Mouse (Mus musculus) embryonic facial prominence, embryonic 10.5 days (tissue): ENCODE measurements around the gene Arel1. TPM values are rescaled to one million over a fixed set of nuclear protein-coding genes. Genes with fewer than 3 reads are reported as not detected.
A peak's percentile ranks its signal among the peaks of the same experiment; 100 is the strongest.

Source experiments
- DNase-seq: peaks from one replicate; pipeline ENCODE4 v3.0.0-alpha.2; 2017; ENCODE audit warnings: low spot score
- H3K27ac ChIP-seq: fragments of 300-500 bp; sonication (generic); replicated peaks from 2 replicates; pipeline ENCODE4 v1.5.1; 2016; ENCODE audit warnings: mild to moderate bottlenecking
- H3K27me3 ChIP-seq: fragments of 300-500 bp; sonication (generic); replicated peaks from 2 replicates; pipeline ENCODE4 v1.6.1; 2016; ENCODE audit warnings: low read depth, mild to moderate bottlenecking; ENCODE audit not compliant: poor library complexity, severe bottlenecking
- H3K36me3 ChIP-seq: fragments of 300-500 bp; sonication (generic); replicated peaks from 2 replicates; pipeline ENCODE4 v1.6.1; 2016; ENCODE audit warnings: mild to moderate bottlenecking, moderate library complexity
- H3K4me1 ChIP-seq: fragments of 300-500 bp; sonication (generic); 2 replicates; pipeline ENCODE4 v1.6.1; 2016
- H3K4me3 ChIP-seq: fragments of 300-500 bp; sonication (generic); 2 replicates; pipeline ENCODE4 v1.5.1; 2016; ENCODE audit warnings: mild to moderate bottlenecking, moderate library complexity
- H3K9me3 ChIP-seq: fragments of 300-500 bp; sonication (generic); 2 replicates; pipeline ENCODE4 v1.6.1; 2016; ENCODE audit warnings: mild to moderate bottlenecking
- WGBS: fragments of 180-500 bp; shearing (Covaris S2); methylation state at CpG from one replicate; pipeline ENCODE4 v1.1.7; 2016; 5-methylcytosine and 5-hydroxymethylcytosine counted together
- polyA plus RNA-seq: library from polyadenylated mRNA; unstranded; fragments of >200 nt; fragmentation: Nextera tagmentation; extraction: Ambion mirVana; gene quantifications from 2 replicates; pipeline ENCODE4 v1.2.1, GENCODE M21; 2016

Arel1 gene
- 16.8 and 18.1 TPM in 2 replicates for polyA plus RNA-seq

GRCm38 (mm10) chr12:84970428-84971096 is at the start of gene Arel1, which contains the start of gene Fcf1:
Gene Arel1 (minus strand): TSS chr12:84970900.
Gene Fcf1 (plus strand): TSS chr12:84970897.
- peak; percentile 91 for DNase-seq
- Histone ChIP-seq H3K9me3 (no peaks in the 10 kb centered on the region), H3K27ac (peak within 1 kb of the TSS; percentile 85), H3K4me1 (peaks cover 18% of the 10 kb centered on the region), H3K4me3 (peak within 1 kb of the TSS; percentile 83), H3K36me3 (peaks cover 30% of the 10 kb centered on the region), H3K27me3 (no peaks in the 10 kb centered on the region)
- under 1% methylated on average over 42 of the region's 42 CpGs for WGBS

GRCm38 (mm10) chr12:85012185-85012584 is 41.5 kb upstream of the Arel1 start:
- WGBS: 87% methylated on average over 2 of the region's 2 CpGs
- Histone ChIP-seq H3K27me3 (no peaks in the 10 kb centered on the region), H3K4me3 (no peak overlapping the region), H3K4me1 (no peaks in the 10 kb centered on the region), H3K36me3 (peaks cover 73% of the 10 kb centered on the region), H3K27ac (no peak overlapping the region), H3K9me3 (no peaks in the 10 kb centered on the region)
- no peak for DNase-seq

GRCm38 (mm10) chr12:85010541-85010940 is 39.8 kb upstream of the Arel1 start:
- Histone ChIP-seq H3K4me3 (no peak overlapping the region), H3K36me3 (peaks cover 72% of the 10 kb centered on the region), H3K27ac (no peak overlapping the region), H3K4me1 (no peaks in the 10 kb centered on the region), H3K27me3 (no peaks in the 10 kb centered on the region), H3K9me3 (no peaks in the 10 kb centered on the region)
- WGBS: 92% methylated on average over 2 of the region's 2 CpGs
- DNase-seq: no peak

- Histone ChIP-seq H3K27ac (no peak overlapping the region), H3K4me1 (no peaks in the 10 kb centered on the region), H3K4me3 (no peak overlapping the region), H3K27me3 (no peaks in the 10 kb centered on the region), H3K9me3 (0 out of 2 replicates have a peak, but pooled peaks cover 2% of the 10 kb centered on the region), H3K36me3 (peaks cover 72% of the 10 kb centered on the region)
- WGBS: 97% methylated on average over 1 of the region's 1 CpGs
- no peak for DNase-seq
Measured at GRCm38 (mm10) chr12:85009776-85010175, 39.1 kb upstream of the Arel1 start.

- H3K4me1 ChIP-seq: no peaks in the 10 kb centered on the region
- H3K36me3 ChIP-seq: peaks cover 72% of the 10 kb centered on the region
- no peak overlapping the region for H3K27ac ChIP-seq
- H3K9me3 ChIP-seq: peaks cover 10% of the 10 kb centered on the region; the same call in 1 of the 2 replicates
- no peak for DNase-seq
- no peak overlapping the region for H3K4me3 ChIP-seq
- no peaks in the 10 kb centered on the region for H3K27me3 ChIP-seq
Measured at GRCm38 (mm10) chr12:85007021-85007420, 36.3 kb upstream of the Arel1 start.

- no peaks in the 10 kb centered on the region for H3K27me3 ChIP-seq
- 95% methylated on average over 1 of the region's 1 CpGs for WGBS
- peaks cover 69% of the 10 kb centered on the region for H3K36me3 ChIP-seq
- no peak overlapping the region for H3K4me3 ChIP-seq
- no peak for DNase-seq
- no peaks in the 10 kb centered on the region for H3K4me1 ChIP-seq
- no peak overlapping the region for H3K27ac ChIP-seq
- H3K9me3 ChIP-seq: peaks cover 10% of the 10 kb centered on the region; the same call in 1 of the 2 replicates
Measured at GRCm38 (mm10) chr12:85006206-85006605, 35.5 kb upstream of the Arel1 start.

GRCm38 (mm10) chr12:84999053-84999452 is 28.4 kb upstream of the Arel1 start:
- peak overlapping the region; percentile 100 for H3K4me3 ChIP-seq
- no peak overlapping the region for H3K27ac ChIP-seq
- H3K4me1 ChIP-seq: peaks cover 22% of the 10 kb centered on the region
- no peaks in the 10 kb centered on the region for H3K27me3 ChIP-seq
- no peak for DNase-seq
- peaks cover 53% of the 10 kb centered on the region for H3K36me3 ChIP-seq
- peaks cover 8% of the 10 kb centered on the region; the same call in 1 of the 2 replicates for H3K9me3 ChIP-seq

GRCm38 (mm10) chr12:84996501-84997398 is 26.1 kb upstream of the Arel1 start:
- no peaks in the 10 kb centered on the region for H3K27me3 ChIP-seq
- H3K36me3 ChIP-seq: peaks cover 30% of the 10 kb centered on the region
- peaks cover 22% of the 10 kb centered on the region for H3K4me1 ChIP-seq
- H3K27ac ChIP-seq: peak overlapping the region; percentile 96
- under 1% methylated on average over 44 of the region's 44 CpGs for WGBS
- H3K4me3 ChIP-seq: peak overlapping the region; percentile 100
- DNase-seq: no peak
- H3K9me3 ChIP-seq: no peaks in the 10 kb centered on the region

GRCm38 (mm10) chr12:84996083-84996496 is 25.4 kb upstream of the Arel1 start, which contains the start of gene Ylpm1:
Gene Ylpm1 (plus strand): TSS chr12:84996321.
- peak within 1 kb of the TSS; percentile 100 for H3K4me3 ChIP-seq
- under 1% methylated on average over 45 of the region's 45 CpGs for WGBS
- H3K27ac ChIP-seq: peak within 1 kb of the TSS; percentile 96
- peaks cover 22% of the 10 kb centered on the region for H3K4me1 ChIP-seq
- H3K27me3 ChIP-seq: no peaks in the 10 kb centered on the region
- peaks cover 27% of the 10 kb centered on the region for H3K36me3 ChIP-seq
- H3K9me3 ChIP-seq: no peaks in the 10 kb centered on the region
- peak; percentile 96 for DNase-seq

GRCm38 (mm10) chr12:84995112-84995761 is 24.5 kb upstream of the Arel1 start:
- H3K27ac ChIP-seq: peak overlapping the region; percentile 96; the same call in 1 of the 2 replicates
- peak overlapping the region; percentile 100 for H3K4me3 ChIP-seq
- WGBS: 88% methylated on average over 9 of the region's 9 CpGs
- H3K4me1 ChIP-seq: peaks cover 22% of the 10 kb centered on the region
- no peaks in the 10 kb centered on the region for H3K9me3 ChIP-seq
- H3K27me3 ChIP-seq: no peaks in the 10 kb centered on the region
- peaks cover 18% of the 10 kb centered on the region for H3K36me3 ChIP-seq
- peak; percentile 10 for DNase-seq

GRCm38 (mm10) chr12:84989456-84989855 is 18.8 kb upstream of the Arel1 start:
- Histone ChIP-seq H3K9me3 (no peaks in the 10 kb centered on the region), H3K4me3 (no peak overlapping the region), H3K36me3 (peaks cover 10% of the 10 kb centered on the region), H3K27ac (no peak overlapping the region), H3K27me3 (no peaks in the 10 kb centered on the region), H3K4me1 (no peaks in the 10 kb centered on the region)
- 78% methylated on average over 4 of the region's 4 CpGs for WGBS
- no peak for DNase-seq

- Histone ChIP-seq H3K9me3 (no peaks in the 10 kb centered on the region), H3K36me3 (peaks cover 96% of the 10 kb centered on the region), H3K4me1 (no peaks in the 10 kb centered on the region), H3K27me3 (no peaks in the 10 kb centered on the region), H3K4me3 (no peak overlapping the region), H3K27ac (no peak overlapping the region)
- WGBS: 90% methylated on average over 2 of the region's 2 CpGs
- no peak for DNase-seq
Measured at GRCm38 (mm10) chr12:84979264-84979862, 8.7 kb upstream of the Arel1 start.
